Mouse (Mus musculus): ENCODE results near the gene Rtn4rl2.
A peak's percentile ranks its signal among the peaks of the same experiment; 100 is the strongest.

Gene Rtn4rl2

GRCm38 (mm10) chr2:84885084-84886055, 1.1 kb downstream of the Rtn4rl2 start:
- no peak for DNase-seq (ENCODE audit: low read depth, low spot score)

GRCm38 (mm10) chr2:84884611-84885010, 1.9 kb downstream of the Rtn4rl2 start:
- DNase-seq (ENCODE audit: low read depth, low spot score) = no peak

- no peak for DNase-seq (ENCODE audit: low read depth, low spot score)
These were observed 2.6 kb downstream of the Rtn4rl2 start for GRCm38 (mm10) chr2:84883942-84884341.

GRCm38 (mm10) chr2:84883530-84883929, 3.0 kb downstream of the Rtn4rl2 start:
- no peak for DNase-seq (ENCODE audit: low read depth, low spot score)

GRCm38 (mm10) chr2:84883084-84883483, 3.4 kb downstream of the Rtn4rl2 start:
- no peak for DNase-seq (ENCODE audit: low read depth, low spot score)

- DNase-seq (ENCODE audit: low read depth, low spot score) = no peak
These were observed 3.9 kb downstream of the Rtn4rl2 start for GRCm38 (mm10) chr2:84882606-84883005.

- peak; percentile 51 for DNase-seq (ENCODE audit: low read depth, low spot score)
These were observed 5.9 kb downstream of the Rtn4rl2 start for GRCm38 (mm10) chr2:84880590-84880989.

- no peak for DNase-seq (ENCODE audit: low read depth, low spot score)
These were observed 10.7 kb downstream of the Rtn4rl2 start for GRCm38 (mm10) chr2:84875842-84876241.

GRCm38 (mm10) chr2:84872105-84872716, 14.3 kb downstream of the Rtn4rl2 start:
- DNase-seq (ENCODE audit: low read depth, low spot score) = no peak

GRCm38 (mm10) chr2:84870623-84871160, 15.8 kb downstream of the Rtn4rl2 start:
- peak; percentile 64 for DNase-seq (ENCODE audit: low read depth, low spot score)

- no peak for DNase-seq (ENCODE audit: low read depth, low spot score)
These were observed 17.5 kb downstream of the Rtn4rl2 start for GRCm38 (mm10) chr2:84868977-84869376.

- peak; percentile 86 for DNase-seq (ENCODE audit: low read depth, low spot score)
These were observed 18.0 kb downstream of the Rtn4rl2 start for GRCm38 (mm10) chr2:84868521-84868943.

- DNase-seq (ENCODE audit: low read depth, low spot score) = peak; percentile 62
These were observed 20.6 kb downstream of the Rtn4rl2 start for GRCm38 (mm10) chr2:84865616-84866571.

- peak; percentile 53 for DNase-seq (ENCODE audit: low read depth, low spot score)
These were observed 24.3 kb downstream of the Rtn4rl2 start for GRCm38 (mm10) chr2:84862231-84862630.

- DNase-seq (ENCODE audit: low read depth, low spot score) = no peak
These were observed 25.1 kb downstream of the Rtn4rl2 start for GRCm38 (mm10) chr2:84861430-84861829.

GRCm38 (mm10) chr2:84859991-84860780, 26.3 kb downstream of the Rtn4rl2 start:
- DNase-seq (ENCODE audit: low read depth, low spot score) = no peak

- no peak for DNase-seq (ENCODE audit: low read depth, low spot score)
These were observed 28.0 kb downstream of the Rtn4rl2 start for GRCm38 (mm10) chr2:84858551-84858950.

GRCm38 (mm10) chr2:84855732-84856131, 30.8 kb downstream of the Rtn4rl2 start:
- peak; percentile 62 for DNase-seq (ENCODE audit: low read depth, low spot score)

GRCm38 (mm10) chr2:84851130-84852040, 35.1 kb downstream of the Rtn4rl2 start:
- no peak for DNase-seq (ENCODE audit: low read depth, low spot score)

All from A20 (cell line).